ENCODE assay signal across 11 mouse cellular contexts in the genomic region with DNA sequence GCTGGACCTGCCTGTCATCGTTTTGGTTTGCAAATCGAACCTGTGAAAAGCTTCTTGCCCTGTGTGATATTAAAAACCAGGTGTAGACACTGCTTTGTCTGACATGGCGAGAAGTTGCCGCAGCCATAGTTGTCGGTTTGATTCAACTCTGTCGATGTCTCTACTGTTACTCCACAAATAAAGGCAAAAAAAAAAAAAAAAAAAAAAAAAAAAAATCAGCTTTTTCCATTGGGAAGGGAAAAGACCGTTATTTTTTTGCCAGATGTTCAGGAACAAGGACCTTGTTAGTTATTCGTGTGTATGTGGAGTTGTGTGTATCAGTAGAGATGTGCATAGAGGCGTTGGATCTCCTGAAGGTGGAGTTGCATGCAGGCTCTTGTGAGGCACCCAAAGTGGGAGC. TPM values are rescaled to one million over a fixed set of nuclear protein-coding genes. Genes with fewer than 3 reads are reported as not detected.
A peak's percentile ranks its signal among the peaks of the same experiment; 100 is the strongest.
DNase-seq lines count a peak whose midpoint lies in the region; ATAC-seq lines count a peak whose summit lies in the region.
"Had no signal": no experiment of that assay in that cellular context is flagged by ENCODE, and none has a peak within 500 bp of the region (broad histone marks: within the 10 kb centered on the region; RNA-seq: fewer than 3 reads in every experiment).

No protein-coding gene starts in this region.

- peak overlapping the region; percentile 53; the same call in 1 of the 2 replicates for H3K4me3 ChIP-seq in midbrain, embryonic 10.5 days
- H3K4me3 ChIP-seq in midbrain, embryonic 16.5 days (ENCODE audit: low read depth, low read length) = no peak overlapping the region
- H3K4me3 ChIP-seq in hindbrain, embryonic 10.5 days = peak overlapping the region; percentile 51; the same call in 1 of the 2 replicates
- H3K4me3 ChIP-seq in limb, embryonic 11.5 days (ENCODE audit: low read depth, low read length) = no peak overlapping the region
- H3K4me3 ChIP-seq in neural tube, embryonic 13.5 days = no peak overlapping the region

- intact Hi-C loops in left cerebral cortex, postnatal 10 days (cut with DNase I) = no loop called here

- H3K9ac ChIP-seq in midbrain, embryonic 16.5 days (ENCODE audit: low read depth, low read length) = no peak overlapping the region
- H3K9ac ChIP-seq in limb, embryonic 11.5 days (ENCODE audit: low read length) = no peak overlapping the region
- H3K9ac ChIP-seq in neural tube, embryonic 13.5 days = 0 out of 2 replicates have a peak overlapping the region, but pooled peaks have one; percentile 65

- peaks cover 22% of the 10 kb centered on the region for H3K4me1 ChIP-seq in midbrain, embryonic 10.5 days
- peaks cover 10% of the 10 kb centered on the region for H3K4me1 ChIP-seq in midbrain, embryonic 16.5 days (ENCODE audit: control insufficient read depth, insufficient read depth, low read length)
- H3K4me1 ChIP-seq in hindbrain, embryonic 10.5 days (replicated peaks) = peaks cover 16% of the 10 kb centered on the region
- H3K4me1 ChIP-seq in limb, embryonic 11.5 days (ENCODE audit: control insufficient read depth, insufficient read depth, low read length) = peaks cover 3% of the 10 kb centered on the region; the same call in 1 of the 2 replicates
- H3K4me1 ChIP-seq in neural tube, embryonic 13.5 days (replicated peaks) = peaks cover 12% of the 10 kb centered on the region

- DNase-seq in midbrain, embryonic 10.5 days (ENCODE audit: low spot score) = no peak
- no peak for DNase-seq in hindbrain, embryonic 10.5 days (ENCODE audit: low spot score)
- DNase-seq in limb, embryonic 11.5 days (ENCODE audit: low spot score) = no peak
- no peak for DNase-seq in Muller cell, postnatal 12 days (ENCODE audit: inconsistent ontology term)
- DNase-seq in left cerebral cortex, postnatal 10 days (ENCODE audit: extremely low spot score in 1 of 2, low spot score in 2 of 2) = no peak
- no peak for DNase-seq in T-cell, adult 2 months (ENCODE audit: low spot score)
- DNase-seq: adrenal gland, adult 2 months; kidney, adult 2 months had no signal

- H3K36me3 ChIP-seq in midbrain, embryonic 10.5 days = no peaks in the 10 kb centered on the region
- H3K36me3 ChIP-seq in midbrain, embryonic 16.5 days (ENCODE audit: control insufficient read depth, insufficient read depth, low read length) = no peaks in the 10 kb centered on the region
- H3K36me3 ChIP-seq in hindbrain, embryonic 10.5 days = no peaks in the 10 kb centered on the region
- H3K36me3 ChIP-seq in limb, embryonic 11.5 days (ENCODE audit: control insufficient read depth, insufficient read depth, low read length) = no peaks in the 10 kb centered on the region
- no peaks in the 10 kb centered on the region for H3K36me3 ChIP-seq in neural tube, embryonic 13.5 days
- H3K36me3 ChIP-seq: lung, embryonic 15.5 days had no signal

- H3K9me3 ChIP-seq in midbrain, embryonic 10.5 days (replicated peaks) = 0 out of 2 replicates have a peak, but pooled peaks cover 5% of the 10 kb centered on the region
- no peaks in the 10 kb centered on the region for H3K9me3 ChIP-seq in midbrain, embryonic 16.5 days (replicated peaks; ENCODE audit: control insufficient read depth, low read length, poor library complexity, severe bottlenecking)
- no peaks in the 10 kb centered on the region for H3K9me3 ChIP-seq in hindbrain, embryonic 10.5 days
- no peaks in the 10 kb centered on the region; the same call in 1 of the 2 replicates for H3K9me3 ChIP-seq in limb, embryonic 11.5 days (ENCODE audit: control insufficient read depth, low read length)
- no peaks in the 10 kb centered on the region for H3K9me3 ChIP-seq in neural tube, embryonic 13.5 days
- H3K9me3 ChIP-seq: lung, embryonic 15.5 days had no signal

- peak overlapping the region; percentile 82; the same call in 1 of the 2 replicates for H3K27ac ChIP-seq in midbrain, embryonic 10.5 days (replicated peaks)
- no peak overlapping the region for H3K27ac ChIP-seq in midbrain, embryonic 16.5 days (ENCODE audit: low read length)
- H3K27ac ChIP-seq in hindbrain, embryonic 10.5 days = 0 out of 2 replicates have a peak overlapping the region, but pooled peaks have one; percentile 84
- no peak overlapping the region for H3K27ac ChIP-seq in limb, embryonic 11.5 days (replicated peaks; ENCODE audit: low read depth, low read length)
- no peak overlapping the region for H3K27ac ChIP-seq in neural tube, embryonic 13.5 days (replicated peaks)
- H3K27ac ChIP-seq: lung, embryonic 15.5 days had no signal

- ATAC-seq in midbrain, embryonic 16.5 days = no peak
- no peak for ATAC-seq in limb, embryonic 11.5 days (ENCODE audit: insufficient number of reproducible peaks, low FRiP score, low TSS enrichment, low read depth)
- ATAC-seq in neural tube, embryonic 13.5 days (ENCODE audit: low read depth) = no peak

- H3K4me2 ChIP-seq in midbrain, embryonic 16.5 days (ENCODE audit: low read length) = no peak overlapping the region
- peak overlapping the region; percentile 39 for H3K4me2 ChIP-seq in limb, embryonic 11.5 days (ENCODE audit: low read depth, severe bottlenecking)
- H3K4me2 ChIP-seq in neural tube, embryonic 13.5 days = peak overlapping the region; percentile 52

- WGBS in midbrain, embryonic 10.5 days = 50% methylated on average over 9 of the region's 9 CpGs
- WGBS in midbrain, embryonic 16.5 days = 50% methylated on average over 9 of the region's 9 CpGs
- WGBS in hindbrain, embryonic 10.5 days = 53% methylated on average over 9 of the region's 9 CpGs
- WGBS in limb, embryonic 11.5 days = 47% methylated on average over 9 of the region's 9 CpGs
- 56% methylated on average over 9 of the region's 9 CpGs for WGBS in neural tube, embryonic 13.5 days

- peaks cover 11% of the 10 kb centered on the region for H3K27me3 ChIP-seq in midbrain, embryonic 10.5 days (ENCODE audit: low read depth, poor library complexity, severe bottlenecking)
- H3K27me3 ChIP-seq in midbrain, embryonic 16.5 days (ENCODE audit: control insufficient read depth, insufficient read depth, low read depth, low read length) = no peaks in the 10 kb centered on the region
- peaks cover 17% of the 10 kb centered on the region for H3K27me3 ChIP-seq in hindbrain, embryonic 10.5 days (ENCODE audit: insufficient read depth, poor library complexity, severe bottlenecking)
- H3K27me3 ChIP-seq in limb, embryonic 11.5 days (ENCODE audit: control insufficient read depth, insufficient read depth, low read length) = no peaks in the 10 kb centered on the region; the same call in 1 of the 2 replicates
- peaks cover 9% of the 10 kb centered on the region for H3K27me3 ChIP-seq in neural tube, embryonic 13.5 days

RNA-seq across cellular contexts. Expression of a gene that starts 36.7 kb away (rescaled TPM):
- 24.2 and 25.7 TPM in 2 replicates for polyA plus RNA-seq in midbrain, embryonic 10.5 days (2016; fragmentation: Nextera tagmentation; extraction: Ambion mirVana)
- polyA plus RNA-seq in midbrain, embryonic 16.5 days (2015; fragmentation: Nextera tagmentation; extraction: Ambion mirVana) = 4.1 and 4.6 TPM in 2 replicates
- 23.7 and 25.1 TPM in 2 replicates for polyA plus RNA-seq in hindbrain, embryonic 10.5 days (2016; fragmentation: Nextera tagmentation; extraction: Ambion mirVana)
- 42.4 and 44.4 TPM in 2 replicates for polyA plus RNA-seq in limb, embryonic 11.5 days (2014; fragmentation: Nextera tagmentation; extraction: Ambion mirVana)
- polyA plus RNA-seq in neural tube, embryonic 13.5 days (2015; fragmentation: Nextera tagmentation; extraction: Ambion mirVana) = 10.9 and 11.8 TPM in 2 replicates
- total RNA-seq in left cerebral cortex, postnatal 10 days (2021) = 1 to 10 TPM; 3.4 to 3.6 TPM

Comparison
In these comparisons a context has a peak if more than half of its experiments do, and no peak if none do; other contexts are left out.
1. H3K27ac ChIP-seq: peak in midbrain, embryonic 10.5 days (single experiment) and hindbrain, embryonic 10.5 days (single experiment); none in midbrain, embryonic 16.5 days (single experiment), limb, embryonic 11.5 days (single experiment) and neural tube, embryonic 13.5 days (single experiment).
2. H3K4me3 ChIP-seq: peak in midbrain, embryonic 10.5 days (single experiment) and hindbrain, embryonic 10.5 days (single experiment); none in midbrain, embryonic 16.5 days (single experiment), limb, embryonic 11.5 days (single experiment) and neural tube, embryonic 13.5 days (single experiment).